11 mouse cellular contexts compared by ENCODE assay signal in genomic region chr8:112045182-112045581, GRCm38 (mm10). TPM values are rescaled to one million over a fixed set of nuclear protein-coding genes. Genes with fewer than 3 reads are reported as not detected.
DNase-seq lines count a peak whose midpoint lies in the region; ATAC-seq and TF ChIP-seq lines count a peak whose summit lies in the region.
"Had no signal": no experiment of that assay in that cellular context is flagged by ENCODE, and none has a peak within 500 bp of the region (broad histone marks: within the 10 kb centered on the region; RNA-seq: fewer than 3 reads in every experiment).

No protein-coding gene starts in this region.

- no peak for TF ChIP-seq RAD21 in CH12.LX (IDR thresholded peaks at IDR 0.05; ENCODE audit: low read depth, low read length)

- no peak for TF ChIP-seq POLR2A in CH12.LX (IDR thresholded peaks at IDR 0.05; ENCODE audit: low read depth, low read length)
- no peak for TF ChIP-seq POLR2A in cortical plate, adult 2 months (IDR thresholded peaks at IDR 0.05; ENCODE audit: extremely low read depth, insufficient read depth, low read length)

- H3K4me3 ChIP-seq in CH12.LX (replicated peaks in 1 of 3; ENCODE audit: low read depth in 2 of 3, low read length in 2 of 3, poor library complexity in 1 of 3), result no peak overlapping the region
- no peak overlapping the region for H3K4me3 ChIP-seq in cortical plate, adult 2 months (ENCODE audit: insufficient read depth, low read length)
- no peak overlapping the region for H3K4me3 ChIP-seq in midbrain, embryonic 16.5 days (ENCODE audit: low read depth, low read length)
- H3K4me3 ChIP-seq: forebrain, embryonic 10.5 days; limb, embryonic 10.5 days had no signal

- 80% methylated on average over 5 of the region's 5 CpGs for WGBS in midbrain, embryonic 16.5 days

- no peaks in the 10 kb centered on the region for H3K79me2 ChIP-seq in CH12.LX (replicated peaks; ENCODE audit: control insufficient read depth, extremely low read depth, insufficient read depth, poor library complexity, severe bottlenecking)

- H3K27ac ChIP-seq in CH12.LX (ENCODE audit: insufficient read depth, low read depth), result no peak overlapping the region
- H3K27ac ChIP-seq in cortical plate, adult 2 months (ENCODE audit: insufficient read depth, low read length), result no peak overlapping the region
- no peak overlapping the region for H3K27ac ChIP-seq in midbrain, embryonic 16.5 days (ENCODE audit: low read length)
- H3K27ac ChIP-seq: forebrain, embryonic 10.5 days; limb, embryonic 10.5 days had no signal

- dilution Hi-C loops in CH12.LX (cut with MboI; ENCODE audit: extremely low pct_ligation_motif_present, extremely low pct_unique_long_range_greater_than_20kb, low sequenced_read_pairs), result no loop called here

- peaks cover 4% of the 10 kb centered on the region for H3K9me3 ChIP-seq in CH12.LX (replicated peaks; ENCODE audit: low read length)
- H3K9me3 ChIP-seq in midbrain, embryonic 16.5 days (replicated peaks; ENCODE audit: control insufficient read depth, low read length, poor library complexity, severe bottlenecking), result no peaks in the 10 kb centered on the region
- H3K9me3 ChIP-seq: forebrain, embryonic 10.5 days; limb, embryonic 10.5 days had no signal

- no peak for TF ChIP-seq EP300 in CH12.LX (IDR thresholded peaks at IDR 0.05; ENCODE audit: low read length)

- H3K27me3 ChIP-seq in CH12.LX (replicated peaks), result peaks cover 27% of the 10 kb centered on the region
- no peaks in the 10 kb centered on the region for H3K27me3 ChIP-seq in midbrain, embryonic 16.5 days (ENCODE audit: control insufficient read depth, insufficient read depth, low read depth, low read length)

- H3K36me3 ChIP-seq in CH12.LX (replicated peaks in 1 of 2; ENCODE audit: control insufficient read depth in 1 of 2, insufficient read depth in 1 of 2, low read length in 1 of 2), result no peaks in the 10 kb centered on the region
- H3K36me3 ChIP-seq in midbrain, embryonic 16.5 days (ENCODE audit: control insufficient read depth, insufficient read depth, low read length), result no peaks in the 10 kb centered on the region
- H3K36me3 ChIP-seq: forebrain, embryonic 10.5 days; limb, embryonic 10.5 days had no signal

- no peak overlapping the region for H3K9ac ChIP-seq in CH12.LX (ENCODE audit: insufficient read depth, low read depth)
- no peak overlapping the region for H3K9ac ChIP-seq in midbrain, embryonic 16.5 days (ENCODE audit: low read depth, low read length)

- DNase-seq in kidney, postnatal 4 days, result peak; percentile 7 to 12
- no peak for DNase-seq in kidney, postnatal 25 days
- peak; percentile 15 for DNase-seq in 416B (ENCODE audit: low read depth)
- DNase-seq in CH12.LX (ENCODE audit: extremely low read depth), result peak; percentile 12
- no peak for DNase-seq in cerebellum, adult 8-10 months

- no peak; a peak in 1 of 4 replicates for TF ChIP-seq CTCF in CH12.LX (conservative IDR thresholded peaks at IDR 0.05 in 1 of 2, IDR thresholded peaks at IDR 0.05 in 1 of 2; ENCODE audit: low read depth in 2 of 2, low read length in 2 of 2)
- 0 out of 2 replicates have a peak, but pooled peaks have one; percentile 2 for TF ChIP-seq CTCF in cortical plate, adult 2 months (IDR thresholded peaks at IDR 0.05; ENCODE audit: extremely low read depth, insufficient read depth, low read length)

- no peak overlapping the region for H3K4me2 ChIP-seq in CH12.LX (ENCODE audit: insufficient read depth, low read depth, poor library complexity, severe bottlenecking)
- no peak overlapping the region for H3K4me2 ChIP-seq in midbrain, embryonic 16.5 days (ENCODE audit: low read length)

- ATAC-seq in midbrain, embryonic 16.5 days, result no peak

- in situ Hi-C loops in CH12.LX (cut with MboI; ENCODE audit: low pct_ligation_motif_present, low pct_unique_long_range_greater_than_20kb, low sequenced_read_pairs), result no loop called here

- no peaks in the 10 kb centered on the region for H3K4me1 ChIP-seq in CH12.LX (ENCODE audit: control insufficient read depth in 1 of 2, insufficient read depth in 2 of 2)
- H3K4me1 ChIP-seq in cortical plate, adult 2 months (ENCODE audit: control insufficient read depth, insufficient read depth, low read length), result no peaks in the 10 kb centered on the region
- no peaks in the 10 kb centered on the region; the same call in 1 of the 2 replicates for H3K4me1 ChIP-seq in midbrain, embryonic 16.5 days (ENCODE audit: control insufficient read depth, insufficient read depth, low read length)
- H3K4me1 ChIP-seq: forebrain, embryonic 10.5 days; limb, embryonic 10.5 days had no signal

TF ChIP-seq in CH12.LX, 34 proteins besides CTCF, POLR2A, EP300 and RAD21:
- TF ChIP-seq HCFC1 (IDR thresholded peaks at IDR 0.05; ENCODE audit: low read depth, low read length), result no peak
- no peak for TF ChIP-seq ZMIZ1 (IDR thresholded peaks at IDR 0.05; ENCODE audit: low read depth, low read length)

RNA-seq across cellular contexts. Expression of gene Gm6793, which starts 30.3 kb away (rescaled TPM):
- 0.42 TPM in 1 of 2 replicates, not detected in the other for total RNA-seq in CH12.LX (2012; rRNA removed)
- total RNA-seq in CH12.LX (2014; rRNA removed), result 0.22 TPM in 1 of 2 replicates, not detected in the other
- 0.27 and 0.90 TPM in 2 replicates for polyA plus RNA-seq in CH12.LX (2012; ENCODE audit: insufficient read length, low read depth)
- polyA plus RNA-seq in cortical plate, adult 2 months (2012; rRNA removed), result 0.06 TPM in 1 of 2 replicates, not detected in the other
- polyA plus RNA-seq in midbrain, embryonic 16.5 days (2015; fragmentation: Nextera tagmentation; extraction: Ambion mirVana), result 0.59 and 1.2 TPM in 2 replicates
- total RNA-seq: gastrocnemius, postnatal 25 days; hematopoietic stem cell, adult 5-6 weeks had no signal

RNA-seq across cellular contexts. Expression of gene Terf2ip, which starts 34.0 kb away (rescaled TPM):
- total RNA-seq in CH12.LX (2012; rRNA removed), result 8.1 and 9.4 TPM in 2 replicates
- 12.0 and 12.4 TPM in 2 replicates for total RNA-seq in CH12.LX (2014; rRNA removed)
- 11.7 and 13.7 TPM in 2 replicates for polyA plus RNA-seq in CH12.LX (2012; ENCODE audit: insufficient read length, low read depth)
- polyA plus RNA-seq in cortical plate, adult 2 months (2012; rRNA removed), result 28.4 and 28.7 TPM in 2 replicates
- polyA plus RNA-seq in midbrain, embryonic 16.5 days (2015; fragmentation: Nextera tagmentation; extraction: Ambion mirVana), result 75.4 and 76.9 TPM in 2 replicates

RNA-seq across cellular contexts. Expression of gene Kars, which starts 34.1 kb away (rescaled TPM):
- total RNA-seq in CH12.LX (2012; rRNA removed), result 304 and 324 TPM in 2 replicates
- 257 TPM in 2 replicates for total RNA-seq in CH12.LX (2014; rRNA removed)
- polyA plus RNA-seq in CH12.LX (2012; ENCODE audit: insufficient read length, low read depth), result 373 and 400 TPM in 2 replicates
- polyA plus RNA-seq in cortical plate, adult 2 months (2012; rRNA removed), result 64.7 and 66.6 TPM in 2 replicates
- 162 TPM in 2 replicates for polyA plus RNA-seq in midbrain, embryonic 16.5 days (2015; fragmentation: Nextera tagmentation; extraction: Ambion mirVana)

RNA-seq across cellular contexts. Expression of gene Adat1, which starts 53.1 kb away (rescaled TPM):
- 7.6 and 8.1 TPM in 2 replicates for total RNA-seq in CH12.LX (2012; rRNA removed)
- 5.0 and 5.4 TPM in 2 replicates for total RNA-seq in CH12.LX (2014; rRNA removed)
- 8.2 and 8.7 TPM in 2 replicates for polyA plus RNA-seq in CH12.LX (2012; ENCODE audit: insufficient read length, low read depth)
- polyA plus RNA-seq in cortical plate, adult 2 months (2012; rRNA removed), result 8.1 and 8.3 TPM in 2 replicates
- 8.0 and 9.2 TPM in 2 replicates for polyA plus RNA-seq in midbrain, embryonic 16.5 days (2015; fragmentation: Nextera tagmentation; extraction: Ambion mirVana)

Comparison
In these comparisons a context has a peak if more than half of its experiments do, and no peak if none do; other contexts are left out.
1. DNase-seq: peak in kidney, postnatal 4 days (2 of 2), 416B (single experiment) and CH12.LX (single experiment); none in kidney, postnatal 25 days (0 of 2) and cerebellum, adult 8-10 months (single experiment).